Mouse (Mus musculus): ENCODE data around the gene Olfr854. TPM values are rescaled to one million over a fixed set of nuclear protein-coding genes. Genes with fewer than 3 reads are reported as not detected.

Olfr854 gene
- not detected in 2 replicates for polyA plus RNA-seq (2014; fragmentation: Nextera tagmentation; extraction: Ambion mirVana)

GRCm38 (mm10) chr9:19567282-19567681 lies at the start of gene Olfr854:
Olfr854 (minus strand) TSS chr9:19567382.
- no peak within 1 kb of the TSS for H3K9ac ChIP-seq (replicated peaks; ENCODE audit: low read length)
- WGBS, result 77% methylated on average over 1 of the region's 1 CpGs
- no peaks in the 10 kb centered on the region for H3K36me3 ChIP-seq (ENCODE audit: control insufficient read depth, insufficient read depth, low read length)
- no peak within 1 kb of the TSS for H3K27ac ChIP-seq (replicated peaks; ENCODE audit: low read depth, low read length)
- H3K4me2 ChIP-seq (ENCODE audit: low read length), result no peak within 1 kb of the TSS
- no peaks in the 10 kb centered on the region for H3K27me3 ChIP-seq (ENCODE audit: control insufficient read depth, insufficient read depth, low read length)
- H3K4me1 ChIP-seq (ENCODE audit: control insufficient read depth, insufficient read depth, low read length), result no peaks in the 10 kb centered on the region
- no peak within 1 kb of the TSS for H3K4me3 ChIP-seq (replicated peaks; ENCODE audit: low read depth, low read length)
- ATAC-seq (ENCODE audit: low FRiP score, low TSS enrichment) (no peak), DNase-seq (no peak)
- H3K9me3 ChIP-seq (ENCODE audit: control insufficient read depth, low read length), result peaks cover 13% of the 10 kb centered on the region; the same call in 1 of the 2 replicates

- H3K4me2 ChIP-seq (ENCODE audit: low read length), result no peak within 1 kb of the TSS
These were observed 15.1 kb upstream of the Olfr854 start, which contains the start of gene Olfr855 for GRCm38 (mm10) chr9:19582317-19582716. Olfr855 (plus strand) TSS chr9:19582617.

DNA sequence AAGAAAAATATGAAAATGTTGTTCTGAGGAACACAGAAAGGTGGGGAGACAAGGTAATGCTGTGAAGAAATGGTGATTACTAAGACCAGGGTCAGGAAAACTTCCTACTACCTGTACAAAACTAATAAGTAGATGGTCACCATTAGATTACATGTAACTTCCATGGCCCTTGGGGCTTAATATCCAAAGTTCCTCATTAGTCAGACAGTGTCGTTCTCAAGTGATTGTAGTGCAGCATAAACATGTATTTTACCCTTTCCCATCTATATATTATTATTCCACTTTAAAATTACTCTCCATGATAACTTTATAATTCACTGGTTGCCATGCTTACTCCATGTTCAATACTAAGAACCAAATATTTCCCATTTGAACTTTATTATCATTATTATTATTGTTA lies 26.2 kb downstream of the Olfr854 start, which contains the start of gene Olfr853:
Gene Olfr853, minus strand, starts transcription at position 101 of the 400 bp plus-strand sequence.
- WGBS, result 82% methylated on average over 1 of the region's 1 CpGs
- no peak for DNase-seq
- H3K27me3 ChIP-seq (ENCODE audit: control insufficient read depth, insufficient read depth, low read length), result no peaks in the 10 kb centered on the region
- peaks cover 23% of the 10 kb centered on the region for H3K9me3 ChIP-seq (ENCODE audit: control insufficient read depth, low read length)
- no peak within 1 kb of the TSS for H3K4me2 ChIP-seq (ENCODE audit: low read length)
- H3K9ac ChIP-seq (replicated peaks; ENCODE audit: low read length), result no peak within 1 kb of the TSS
- H3K27ac ChIP-seq (replicated peaks; ENCODE audit: low read depth, low read length), result no peak within 1 kb of the TSS
- no peaks in the 10 kb centered on the region for H3K36me3 ChIP-seq (ENCODE audit: control insufficient read depth, insufficient read depth, low read length)
- no peak within 1 kb of the TSS for H3K4me3 ChIP-seq (replicated peaks; ENCODE audit: low read depth, low read length)
- no peaks in the 10 kb centered on the region for H3K4me1 ChIP-seq (ENCODE audit: control insufficient read depth, insufficient read depth, low read length)
- no peak for ATAC-seq (ENCODE audit: low FRiP score, low TSS enrichment)

More at GRCm38 (mm10) chr9:19582317-19582716, 15.1 kb upstream of the Olfr854 start, which contains the start of gene Olfr855:
- Histone ChIP-seq H3K9ac (replicated peaks; ENCODE audit: low read length) (no peak within 1 kb of the TSS), H3K4me3 (replicated peaks; ENCODE audit: low read depth, low read length) (no peak within 1 kb of the TSS), H3K36me3 (ENCODE audit: control insufficient read depth, insufficient read depth, low read length) (no peaks in the 10 kb centered on the region), H3K27ac (replicated peaks; ENCODE audit: low read depth, low read length) (no peak within 1 kb of the TSS), H3K9me3 (ENCODE audit: control insufficient read depth, low read length) (no peaks in the 10 kb centered on the region; the same call in 1 of the 2 replicates), H3K27me3 (ENCODE audit: control insufficient read depth, insufficient read depth, low read length) (no peaks in the 10 kb centered on the region), H3K4me1 (ENCODE audit: control insufficient read depth, insufficient read depth, low read length) (no peaks in the 10 kb centered on the region)
- ATAC-seq (ENCODE audit: low FRiP score, low TSS enrichment) (no peak), DNase-seq (no peak)

Other genes with a start within 250 kb of the Olfr854 start
- gene Olfr845, start 230.9 kb downstream of the Olfr854 start, polyA plus RNA-seq (2014; fragmentation: Nextera tagmentation; extraction: Ambion mirVana), result not detected in 2 replicates
- not detected in 2 replicates for gene Olfr846, start 203.4 kb downstream of the Olfr854 start, polyA plus RNA-seq (2014; fragmentation: Nextera tagmentation; extraction: Ambion mirVana)
- gene Olfr847, start 188.7 kb downstream of the Olfr854 start, polyA plus RNA-seq (2014; fragmentation: Nextera tagmentation; extraction: Ambion mirVana), result not detected in 2 replicates
- not detected in 2 replicates for gene Olfr849, start 127.1 kb downstream of the Olfr854 start, polyA plus RNA-seq (2014; fragmentation: Nextera tagmentation; extraction: Ambion mirVana)
- not detected in 2 replicates for gene Olfr850, start 89.1 kb downstream of the Olfr854 start, polyA plus RNA-seq (2014; fragmentation: Nextera tagmentation; extraction: Ambion mirVana)
- not detected in 2 replicates for gene Olfr851, start 74.1 kb downstream of the Olfr854 start, polyA plus RNA-seq (2014; fragmentation: Nextera tagmentation; extraction: Ambion mirVana)
- gene Olfr853, start 26.3 kb downstream of the Olfr854 start, polyA plus RNA-seq (2014; fragmentation: Nextera tagmentation; extraction: Ambion mirVana), result not detected in 2 replicates
- gene Olfr855, start 15.2 kb upstream of the Olfr854 start, polyA plus RNA-seq (2014; fragmentation: Nextera tagmentation; extraction: Ambion mirVana), result not detected in 2 replicates
- gene Zfp317, start 54.7 kb upstream of the Olfr854 start, polyA plus RNA-seq (2014; fragmentation: Nextera tagmentation; extraction: Ambion mirVana), result 29.4 and 46.5 TPM in 2 replicates
- gene Olfr857, start 142.1 kb upstream of the Olfr854 start, polyA plus RNA-seq (2014; fragmentation: Nextera tagmentation; extraction: Ambion mirVana), result not detected in 2 replicates
- gene Olfr58, start 212.9 kb upstream of the Olfr854 start, polyA plus RNA-seq (2014; fragmentation: Nextera tagmentation; extraction: Ambion mirVana), result not detected in 2 replicates
- not detected in 2 replicates for gene Olfr859, start 237.5 kb upstream of the Olfr854 start, polyA plus RNA-seq (2014; fragmentation: Nextera tagmentation; extraction: Ambion mirVana)